Mouse (Mus musculus): ENCODE measurements around the gene Slc22a14.
"Not testable (repeated sequence)": the region's sequence is repeated elsewhere in the genome, so short reads cannot be mapped to it uniquely, and the experiment has no call there.

The Slc22a14 gene

GRCm38 (mm10) chr9:119256161-119256560, 109.2 kb downstream of the Slc22a14 start:
- no peak for DNase-seq

- no peak for DNase-seq
Measured at GRCm38 (mm10) chr9:119255096-119255495, 110.3 kb downstream of the Slc22a14 start.

- no peak for DNase-seq
Measured at GRCm38 (mm10) chr9:119254187-119254586, 111.2 kb downstream of the Slc22a14 start.

- DNase-seq = peak; percentile 23 to 32
Measured at GRCm38 (mm10) chr9:119247996-119248395, 117.4 kb downstream of the Slc22a14 start.

GRCm38 (mm10) chr9:119246826-119247225, 118.5 kb downstream of the Slc22a14 start:
- DNase-seq = peak; percentile 29 to 45

GRCm38 (mm10) chr9:119243981-119244380, 121.4 kb downstream of the Slc22a14 start:
- DNase-seq = no peak

- no peak for DNase-seq
Measured at GRCm38 (mm10) chr9:119241169-119241865, 124.0 kb downstream of the Slc22a14 start.

- no peak for DNase-seq
Measured at GRCm38 (mm10) chr9:119240286-119240997, 124.9 kb downstream of the Slc22a14 start.

- DNase-seq = no peak
Measured at GRCm38 (mm10) chr9:119239274-119239673, 126.1 kb downstream of the Slc22a14 start.

- DNase-seq = no peak
Measured at GRCm38 (mm10) chr9:119238796-119239195, 126.6 kb downstream of the Slc22a14 start.

- no peak for DNase-seq
Measured at GRCm38 (mm10) chr9:119231552-119231951, 133.8 kb downstream of the Slc22a14 start.

- DNase-seq = no peak
Measured at GRCm38 (mm10) chr9:119230829-119231228, 134.5 kb downstream of the Slc22a14 start.

- no peak for DNase-seq
Measured at GRCm38 (mm10) chr9:119220249-119220648, 145.1 kb downstream of the Slc22a14 start.

GRCm38 (mm10) chr9:119219667-119220066, 145.7 kb downstream of the Slc22a14 start:
- DNase-seq = no peak

GRCm38 (mm10) chr9:119215341-119215740, 150.0 kb downstream of the Slc22a14 start:
- DNase-seq = not testable (repeated sequence)

GRCm38 (mm10) chr9:119214601-119215000, 150.8 kb downstream of the Slc22a14 start:
- no peak for DNase-seq

GRCm38 (mm10) chr9:119212996-119213395, 152.4 kb downstream of the Slc22a14 start:
- no peak for DNase-seq

GRCm38 (mm10) chr9:119208998-119209397, 156.4 kb downstream of the Slc22a14 start, which contains the start of gene Slc22a13:
Gene Slc22a13 (minus strand): TSS chr9:119209098.
- no peak for DNase-seq

- no peak for DNase-seq
Measured at GRCm38 (mm10) chr9:119207113-119207512, 158.2 kb downstream of the Slc22a14 start.

- DNase-seq = no peak
Measured at GRCm38 (mm10) chr9:119206666-119207065, 158.7 kb downstream of the Slc22a14 start.

GRCm38 (mm10) chr9:119205756-119206155, 159.6 kb downstream of the Slc22a14 start:
- DNase-seq = no peak

GRCm38 (mm10) chr9:119203617-119204016, 161.7 kb downstream of the Slc22a14 start:
- DNase-seq = no peak

- DNase-seq = no peak
Measured at GRCm38 (mm10) chr9:119201653-119202052, 163.7 kb downstream of the Slc22a14 start.

Measured in lung, adult 18-20 months (tissue).